Mouse (Mus musculus) lung, postnatal 0 days (tissue): ENCODE measurements around the gene Ncbp2. TPM values are rescaled to one million over a fixed set of nuclear protein-coding genes. Genes with fewer than 3 reads are reported as not detected.
"Not testable (repeated sequence)": the region's sequence is repeated elsewhere in the genome, so short reads cannot be mapped to it uniquely, and the experiment has no call there.

Experiments
- ATAC-seq: fragments of 200-750 bp; cut with Nextera tagmentation; 2 replicates; pipeline ENCODE4 v1.8.0; 2017; ENCODE audit warnings: moderate library complexity
- DNase-seq: peaks from one replicate; pipeline ENCODE4 v3.0.0-alpha.2; 2016; ENCODE audit warnings: low spot score
- H3K27ac ChIP-seq: fragments of 300-500 bp; sonication (generic); 2 replicates; pipeline ENCODE4 v1.5.1; 2014; ENCODE audit warnings: antibody characterized with exemption, mild to moderate bottlenecking, low read length, mixed read lengths
- H3K27me3 ChIP-seq: fragments of 300-500 bp; sonication (generic); replicated peaks from 2 replicates; pipeline ENCODE4 v1.6.1; 2014; ENCODE audit warnings: low read length, mixed read lengths; ENCODE audit not compliant: insufficient read depth
- H3K36me3 ChIP-seq: fragments of 300-500 bp; sonication (generic); 2 replicates; pipeline ENCODE4 v1.6.1; 2014; ENCODE audit warnings: low read length, mixed read lengths; ENCODE audit not compliant: insufficient read depth
- H3K4me1 ChIP-seq: fragments of 300-500 bp; sonication (generic); 2 replicates; pipeline ENCODE4 v1.6.1; 2014; ENCODE audit warnings: antibody characterized with exemption, low read depth, low read length, mixed read lengths; ENCODE audit not compliant: insufficient read depth
- H3K4me2 ChIP-seq: fragments of 300-500 bp; sonication (generic); replicated peaks from 2 replicates; pipeline ENCODE4 v1.6.1; 2014; ENCODE audit warnings: low read depth, mild to moderate bottlenecking, low read length, moderate library complexity, mixed read lengths
- H3K4me3 ChIP-seq: fragments of 300-500 bp; sonication (generic); 2 replicates; pipeline ENCODE4 v1.5.1; 2014; ENCODE audit warnings: low read depth, low read length
- H3K9ac ChIP-seq: fragments of 300-500 bp; sonication (generic); replicated peaks from 2 replicates; pipeline ENCODE4 v1.6.1; 2014; ENCODE audit warnings: low read depth, mild to moderate bottlenecking
- H3K9me3 ChIP-seq: fragments of 300-500 bp; sonication (generic); 2 replicates; pipeline ENCODE4 v1.6.1; 2016; ENCODE audit warnings: low read length, mixed read lengths
- CTCF ChIP-seq: IDR thresholded peaks from 2 replicates; pipeline ENCODE4 v1.5.1; 2016; ENCODE audit warnings: antibody characterized with exemption, mild to moderate bottlenecking
- EP300 ChIP-seq: IDR thresholded peaks from 2 replicates; pipeline ENCODE4 v1.6.1; 2016; ENCODE audit warnings: antibody characterized with exemption, mild to moderate bottlenecking, control low read depth
- WGBS: fragments of 180-500 bp; shearing (Covaris S2); extraction: QIAGEN DNeasy Blood & Tissue Kit; methylation state at CpG from one replicate; pipeline ENCODE4 v1.1.7; 2014; 5-methylcytosine and 5-hydroxymethylcytosine counted together
- polyA plus RNA-seq: library from polyadenylated mRNA; unstranded; fragments of >200 nt; fragmentation: Nextera tagmentation; extraction: Ambion mirVana; gene quantifications from 2 replicates; pipeline ENCODE4 v1.2.1, GENCODE M21; 2015

Ncbp2 gene
- polyA plus RNA-seq, 1 experiment from 2014 or later = 38.6 TPM

GRCm38 (mm10) chr16:31940586-31940985 lies 7.7 kb upstream of the Ncbp2 start:
- no peak for DNase-seq
- H3K27me3 ChIP-seq = 0 out of 2 replicates have a peak, but pooled peaks cover 6% of the 10 kb centered on the region
- no peak overlapping the region for H3K9ac ChIP-seq
- ATAC-seq = no peak
- H3K27ac ChIP-seq = no peak overlapping the region
- WGBS = 64% methylated on average over 2 of the region's 2 CpGs
- TF ChIP-seq CTCF (no peak), EP300 (no peak)
- no peaks in the 10 kb centered on the region for H3K36me3 ChIP-seq
- H3K4me2 ChIP-seq = no peak overlapping the region
- H3K9me3 ChIP-seq = no peaks in the 10 kb centered on the region
- H3K4me1 ChIP-seq = no peaks in the 10 kb centered on the region
- H3K4me3 ChIP-seq = no peak overlapping the region

- ATAC-seq (0 out of 2 replicates have a peak, but pooled peaks have one; percentile 20), DNase-seq (peak; percentile 74)
- Histone ChIP-seq H3K4me3 (no peak overlapping the region), H3K9me3 (no peaks in the 10 kb centered on the region), H3K27ac (no peak overlapping the region), H3K4me2 (no peak overlapping the region), H3K4me1 (peaks cover 10% of the 10 kb centered on the region), H3K9ac (no peak overlapping the region), H3K27me3 (no peaks in the 10 kb centered on the region), H3K36me3 (no peaks in the 10 kb centered on the region)
- no peak for TF ChIP-seq EP300
- TF ChIP-seq CTCF = peak; percentile 89
- 6% methylated on average over 10 of the region's 10 CpGs for WGBS
Measured at GRCm38 (mm10) chr16:31943980-31944379, 4.3 kb upstream of the Ncbp2 start.

- no peaks in the 10 kb centered on the region for H3K36me3 ChIP-seq
- no peak for TF ChIP-seq CTCF
- no peak for TF ChIP-seq EP300
- peaks cover 14% of the 10 kb centered on the region for H3K4me1 ChIP-seq
- WGBS = 87% methylated on average over 12 of the region's 12 CpGs
- no peak overlapping the region for H3K27ac ChIP-seq
- H3K4me2 ChIP-seq = no peak overlapping the region
- ATAC-seq = no peak
- DNase-seq = no peak
- H3K9ac ChIP-seq = no peak overlapping the region
- H3K27me3 ChIP-seq = no peaks in the 10 kb centered on the region
- no peaks in the 10 kb centered on the region for H3K9me3 ChIP-seq
- H3K4me3 ChIP-seq = no peak overlapping the region
Measured at GRCm38 (mm10) chr16:31944698-31945255, 3.5 kb upstream of the Ncbp2 start.

- Histone ChIP-seq H3K4me2 (no peak overlapping the region), H3K4me1 (peaks cover 14% of the 10 kb centered on the region), H3K4me3 (no peak overlapping the region), H3K27me3 (no peaks in the 10 kb centered on the region), H3K9ac (no peak overlapping the region), H3K27ac (no peak overlapping the region), H3K36me3 (no peaks in the 10 kb centered on the region), H3K9me3 (no peaks in the 10 kb centered on the region)
- 77% methylated on average over 6 of the region's 6 CpGs for WGBS
- ATAC-seq (no peak), DNase-seq (no peak)
- TF ChIP-seq CTCF (no peak), EP300 (no peak)
Measured at GRCm38 (mm10) chr16:31945372-31945771, 2.9 kb upstream of the Ncbp2 start.

GRCm38 (mm10) chr16:31945986-31946385 lies 2.3 kb upstream of the Ncbp2 start:
- not testable (repeated sequence) for H3K36me3 ChIP-seq, H3K27me3 ChIP-seq, H3K4me3 ChIP-seq, H3K9me3 ChIP-seq, DNase-seq, ATAC-seq, H3K4me2 ChIP-seq, H3K27ac ChIP-seq, H3K9ac ChIP-seq
- peaks cover 14% of the 10 kb centered on the region for H3K4me1 ChIP-seq
- 85% methylated on average over 6 of the region's 6 CpGs for WGBS

- no peak for TF ChIP-seq EP300
- no peak for TF ChIP-seq CTCF
- Histone ChIP-seq H3K36me3 (0 out of 2 replicates have a peak, but pooled peaks cover 3% of the 10 kb centered on the region), H3K27ac (peak overlapping the region; percentile 90), H3K9me3 (no peaks in the 10 kb centered on the region), H3K4me3 (peak overlapping the region; percentile 95), H3K4me1 (peaks cover 14% of the 10 kb centered on the region), H3K9ac (peak overlapping the region; percentile 92), H3K27me3 (no peaks in the 10 kb centered on the region), H3K4me2 (peak overlapping the region; percentile 69)
- DNase-seq (no peak), ATAC-seq (no peak)
- WGBS = 18% methylated on average over 8 of the region's 8 CpGs
Measured at GRCm38 (mm10) chr16:31947333-31947732, 980 bp upstream of the Ncbp2 start.
